Mouse (Mus musculus): Measurements from ENCODE around the gene Pld1. TPM values are rescaled to one million over a fixed set of nuclear protein-coding genes. Genes with fewer than 3 reads are reported as not detected.

Gene Pld1
- polyA plus RNA-seq, 1 experiment from 2014 or later: 5.0 TPM

- Histone ChIP-seq H3K4me2 (ENCODE audit: low read length) (no peak overlapping the region), H3K9ac (ENCODE audit: low read depth, low read length) (no peak overlapping the region), H3K27ac (no peak overlapping the region), H3K9me3 (replicated peaks; ENCODE audit: low read length) (no peaks in the 10 kb centered on the region), H3K4me3 (replicated peaks; ENCODE audit: low read depth, low read length) (no peak overlapping the region), H3K4me1 (replicated peaks; ENCODE audit: insufficient read depth, low read length) (no peaks in the 10 kb centered on the region), H3K27me3 (ENCODE audit: insufficient read depth, low read length) (no peaks in the 10 kb centered on the region), H3K36me3 (ENCODE audit: insufficient read depth, low read length) (0 out of 2 replicates have a peak, but pooled peaks cover 8% of the 10 kb centered on the region)
- DNase-seq (ENCODE audit: low spot score): no peak
- TF ChIP-seq CTCF (IDR thresholded peaks at IDR 0.05; ENCODE audit: low read depth): no peak
- no peak for ATAC-seq (replicated peaks; ENCODE audit: low FRiP score, low read depth)
- WGBS: 96% methylated on average over 4 of the region's 4 CpGs
Measured at GRCm38 (mm10) chr3:28042366-28042765, 103.9 kb downstream of the Pld1 start.

DNA sequence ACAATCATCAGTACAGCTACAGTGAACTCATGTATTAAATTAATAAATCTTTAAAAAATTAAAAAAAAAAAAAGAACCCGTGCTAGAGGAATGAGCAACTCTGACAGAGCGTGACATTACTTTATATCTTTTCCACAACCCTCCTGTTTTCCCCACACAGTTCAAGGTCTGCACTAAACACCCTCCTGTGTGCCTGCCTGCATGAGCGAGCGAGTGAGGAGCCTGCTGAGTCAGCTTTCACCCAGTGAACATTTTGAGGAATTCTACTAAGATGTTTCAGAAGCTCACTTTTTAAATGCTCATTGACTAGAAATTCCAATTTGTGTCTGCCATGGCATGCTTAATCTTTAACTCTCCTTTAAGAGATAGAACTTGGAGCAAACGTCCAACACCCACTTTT, 109.1 kb downstream of the Pld1 start:
- TF ChIP-seq CTCF (IDR thresholded peaks at IDR 0.05; ENCODE audit: low read depth): no peak
- H3K27ac ChIP-seq: no peak overlapping the region
- H3K36me3 ChIP-seq (ENCODE audit: insufficient read depth, low read length): 0 out of 2 replicates have a peak, but pooled peaks cover 1% of the 10 kb centered on the region
- no peaks in the 10 kb centered on the region for H3K27me3 ChIP-seq (ENCODE audit: insufficient read depth, low read length)
- no peak overlapping the region for H3K4me3 ChIP-seq (replicated peaks; ENCODE audit: low read depth, low read length)
- H3K9ac ChIP-seq (ENCODE audit: low read depth, low read length): no peak overlapping the region
- H3K4me2 ChIP-seq (ENCODE audit: low read length): no peak overlapping the region
- no peak for DNase-seq (ENCODE audit: low spot score)
- 68% methylated on average over 5 of the region's 5 CpGs for WGBS
- peak; percentile 57; the same call in 1 of the 2 replicates for ATAC-seq (replicated peaks; ENCODE audit: low FRiP score, low read depth)
- no peaks in the 10 kb centered on the region for H3K4me1 ChIP-seq (replicated peaks; ENCODE audit: insufficient read depth, low read length)
- H3K9me3 ChIP-seq (replicated peaks; ENCODE audit: low read length): no peaks in the 10 kb centered on the region

GRCm38 (mm10) chr3:28049526-28049925, 111.0 kb downstream of the Pld1 start:
- H3K4me1 ChIP-seq (replicated peaks; ENCODE audit: insufficient read depth, low read length): no peaks in the 10 kb centered on the region
- H3K4me3 ChIP-seq (replicated peaks; ENCODE audit: low read depth, low read length): no peak overlapping the region
- 68% methylated on average over 2 of the region's 2 CpGs for WGBS
- TF ChIP-seq CTCF (IDR thresholded peaks at IDR 0.05; ENCODE audit: low read depth): no peak
- H3K27me3 ChIP-seq (ENCODE audit: insufficient read depth, low read length): no peaks in the 10 kb centered on the region
- peak; percentile 39 for DNase-seq (ENCODE audit: low spot score)
- H3K9me3 ChIP-seq (replicated peaks; ENCODE audit: low read length): no peaks in the 10 kb centered on the region
- H3K27ac ChIP-seq: no peak overlapping the region
- no peak overlapping the region for H3K9ac ChIP-seq (ENCODE audit: low read depth, low read length)
- no peaks in the 10 kb centered on the region for H3K36me3 ChIP-seq (ENCODE audit: insufficient read depth, low read length)
- H3K4me2 ChIP-seq (ENCODE audit: low read length): no peak overlapping the region
- no peak for ATAC-seq (replicated peaks; ENCODE audit: low FRiP score, low read depth)

GRCm38 (mm10) chr3:28053076-28053475, 114.6 kb downstream of the Pld1 start:
- TF ChIP-seq CTCF (IDR thresholded peaks at IDR 0.05; ENCODE audit: low read depth): no peak
- no peaks in the 10 kb centered on the region for H3K36me3 ChIP-seq (ENCODE audit: insufficient read depth, low read length)
- no peak overlapping the region for H3K4me3 ChIP-seq (replicated peaks; ENCODE audit: low read depth, low read length)
- no peaks in the 10 kb centered on the region for H3K4me1 ChIP-seq (replicated peaks; ENCODE audit: insufficient read depth, low read length)
- ATAC-seq (replicated peaks; ENCODE audit: low FRiP score, low read depth): no peak
- H3K9me3 ChIP-seq (replicated peaks; ENCODE audit: low read length): no peaks in the 10 kb centered on the region
- H3K27me3 ChIP-seq (ENCODE audit: insufficient read depth, low read length): no peaks in the 10 kb centered on the region
- DNase-seq (ENCODE audit: low spot score): no peak
- WGBS: 71% methylated on average over 4 of the region's 4 CpGs
- no peak overlapping the region for H3K27ac ChIP-seq
- no peak overlapping the region for H3K4me2 ChIP-seq (ENCODE audit: low read length)
- H3K9ac ChIP-seq (ENCODE audit: low read depth, low read length): no peak overlapping the region

- Histone ChIP-seq H3K36me3 (ENCODE audit: insufficient read depth, low read length) (no peaks in the 10 kb centered on the region), H3K4me1 (replicated peaks; ENCODE audit: insufficient read depth, low read length) (no peaks in the 10 kb centered on the region), H3K9me3 (replicated peaks; ENCODE audit: low read length) (no peaks in the 10 kb centered on the region), H3K9ac (ENCODE audit: low read depth, low read length) (no peak overlapping the region), H3K4me2 (ENCODE audit: low read length) (no peak overlapping the region), H3K27ac (no peak overlapping the region), H3K4me3 (replicated peaks; ENCODE audit: low read depth, low read length) (no peak overlapping the region), H3K27me3 (ENCODE audit: insufficient read depth, low read length) (no peaks in the 10 kb centered on the region)
- TF ChIP-seq CTCF (IDR thresholded peaks at IDR 0.05; ENCODE audit: low read depth): no peak
- DNase-seq (ENCODE audit: low spot score) (no peak), ATAC-seq (replicated peaks; ENCODE audit: low FRiP score, low read depth) (no peak)
- WGBS: 65% methylated on average over 4 of the region's 4 CpGs
Measured at GRCm38 (mm10) chr3:28060713-28061112, 122.2 kb downstream of the Pld1 start.

- no peak for TF ChIP-seq CTCF (IDR thresholded peaks at IDR 0.05; ENCODE audit: low read depth)
- H3K9ac ChIP-seq (ENCODE audit: low read depth, low read length): no peak overlapping the region
Measured at GRCm38 (mm10) chr3:28061155-28061554, 122.7 kb downstream of the Pld1 start.

DNA sequence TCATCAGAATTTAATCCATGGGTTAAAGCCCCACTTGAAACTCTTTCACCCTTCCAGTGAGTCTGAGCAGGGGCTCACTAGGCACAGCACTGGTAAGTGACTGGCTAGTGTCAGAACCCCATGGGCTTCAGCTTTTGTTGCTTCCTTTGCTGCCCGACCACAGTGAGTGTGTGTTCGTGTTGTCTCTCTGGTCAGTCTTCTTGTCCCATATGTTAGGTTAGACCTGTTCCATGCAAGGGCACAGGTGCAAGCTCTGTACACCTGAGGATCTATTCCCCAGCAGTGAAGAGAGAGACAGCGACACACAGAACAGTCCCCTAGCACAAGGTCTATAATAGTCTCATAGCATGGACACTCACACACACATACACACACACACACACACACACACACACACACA, 140.7 kb downstream of the Pld1 start:
- H3K9me3 ChIP-seq (replicated peaks; ENCODE audit: low read length): no peaks in the 10 kb centered on the region
- no peak overlapping the region for H3K4me2 ChIP-seq (ENCODE audit: low read length)
- H3K4me3 ChIP-seq (replicated peaks; ENCODE audit: low read depth, low read length): no peak overlapping the region
- DNase-seq (ENCODE audit: low spot score) (no peak), ATAC-seq (replicated peaks; ENCODE audit: low FRiP score, low read depth) (no peak)
- H3K36me3 ChIP-seq (ENCODE audit: insufficient read depth, low read length): peaks cover 4% of the 10 kb centered on the region; the same call in 1 of the 2 replicates
- TF ChIP-seq CTCF (IDR thresholded peaks at IDR 0.05; ENCODE audit: low read depth): no peak
- H3K27ac ChIP-seq: no peak overlapping the region
- WGBS: 93% methylated on average over 3 of the region's 3 CpGs
- no peaks in the 10 kb centered on the region for H3K4me1 ChIP-seq (replicated peaks; ENCODE audit: insufficient read depth, low read length)
- H3K27me3 ChIP-seq (ENCODE audit: insufficient read depth, low read length): no peaks in the 10 kb centered on the region
- no peak overlapping the region for H3K9ac ChIP-seq (ENCODE audit: low read depth, low read length)

More at GRCm38 (mm10) chr3:28061155-28061554, 122.7 kb downstream of the Pld1 start:
- H3K27ac ChIP-seq: no peak overlapping the region
- H3K36me3 ChIP-seq (ENCODE audit: insufficient read depth, low read length): no peaks in the 10 kb centered on the region
- no peaks in the 10 kb centered on the region for H3K9me3 ChIP-seq (replicated peaks; ENCODE audit: low read length)
- no peak overlapping the region for H3K4me3 ChIP-seq (replicated peaks; ENCODE audit: low read depth, low read length)
- H3K27me3 ChIP-seq (ENCODE audit: insufficient read depth, low read length): no peaks in the 10 kb centered on the region
- no peak for DNase-seq (ENCODE audit: low spot score)
- H3K4me1 ChIP-seq (replicated peaks; ENCODE audit: insufficient read depth, low read length): no peaks in the 10 kb centered on the region
- ATAC-seq (replicated peaks; ENCODE audit: low FRiP score, low read depth): no peak
- H3K4me2 ChIP-seq (ENCODE audit: low read length): no peak overlapping the region

Measured in kidney, postnatal 0 days (tissue).